Mouse (Mus musculus): ENCODE measurements around the gene Map3k19. TPM values are rescaled to one million over a fixed set of nuclear protein-coding genes. Genes with fewer than 3 reads are reported as not detected.

The Map3k19 gene
- polyA plus RNA-seq, 1 experiment from 2014 or later, result 0.11 TPM

GRCm38 (mm10) chr1:127796341-127796740 is 58.5 kb downstream of the Map3k19 start:
- H3K27ac ChIP-seq, result no peak overlapping the region
- H3K9ac ChIP-seq, result no peak overlapping the region
- peaks cover 28% of the 10 kb centered on the region for H3K36me3 ChIP-seq
- no peak overlapping the region for H3K4me2 ChIP-seq
- H3K4me3 ChIP-seq, result no peak overlapping the region
- no peaks in the 10 kb centered on the region for H3K9me3 ChIP-seq (replicated peaks)
- H3K27me3 ChIP-seq, result no peaks in the 10 kb centered on the region
- 55% methylated on average over 4 of the region's 4 CpGs for WGBS
- no peak for ATAC-seq (replicated peaks; ENCODE audit: insufficient number of reproducible peaks, insufficient read depth, low FRiP score, low read depth)
- peaks cover 7% of the 10 kb centered on the region; the same call in 1 of the 2 replicates for H3K4me1 ChIP-seq (replicated peaks)

DNA sequence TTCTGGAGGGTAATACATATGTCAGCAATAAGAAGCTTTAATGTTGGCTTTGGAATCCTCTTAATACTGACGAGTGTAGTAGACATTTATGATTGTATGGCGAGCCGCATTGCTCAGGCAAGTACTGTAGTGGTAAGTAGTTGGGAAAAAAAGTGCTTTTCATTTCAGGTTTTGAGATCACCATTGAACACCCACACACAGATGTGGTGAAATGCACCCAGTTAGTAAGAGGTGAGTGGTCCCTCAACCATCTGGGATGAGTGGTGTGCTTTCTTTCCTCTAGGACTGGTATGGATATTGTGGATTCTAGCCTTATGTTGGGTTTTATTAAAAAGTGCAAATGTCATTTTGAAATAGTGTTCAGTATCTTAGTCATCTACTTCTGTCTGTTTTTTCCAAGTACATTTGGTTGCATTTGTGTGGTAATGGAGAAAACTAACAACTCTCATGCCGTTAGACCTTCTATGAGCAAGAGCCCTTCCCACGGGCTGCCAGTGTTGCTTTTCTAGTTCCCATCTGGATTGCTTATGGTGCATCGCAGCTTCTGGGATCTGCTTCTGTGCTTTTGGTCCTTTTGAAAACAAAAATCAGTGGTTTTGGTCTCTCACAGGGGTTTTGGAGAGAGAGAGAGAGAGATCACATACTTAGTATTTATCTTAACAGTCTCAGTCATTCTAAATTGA is 59.6 kb downstream of the Map3k19 start:
- 88% methylated on average over 6 of the region's 6 CpGs for WGBS
- no peak overlapping the region for H3K4me3 ChIP-seq
- H3K36me3 ChIP-seq, result peaks cover 21% of the 10 kb centered on the region
- H3K9me3 ChIP-seq (replicated peaks), result no peaks in the 10 kb centered on the region
- ATAC-seq (replicated peaks; ENCODE audit: insufficient number of reproducible peaks, insufficient read depth, low FRiP score, low read depth), result no peak
- H3K4me1 ChIP-seq (replicated peaks), result peaks cover 7% of the 10 kb centered on the region; the same call in 1 of the 2 replicates
- no peak overlapping the region for H3K4me2 ChIP-seq
- H3K27me3 ChIP-seq, result no peaks in the 10 kb centered on the region
- no peak overlapping the region for H3K27ac ChIP-seq
- no peak overlapping the region for H3K9ac ChIP-seq

DNA sequence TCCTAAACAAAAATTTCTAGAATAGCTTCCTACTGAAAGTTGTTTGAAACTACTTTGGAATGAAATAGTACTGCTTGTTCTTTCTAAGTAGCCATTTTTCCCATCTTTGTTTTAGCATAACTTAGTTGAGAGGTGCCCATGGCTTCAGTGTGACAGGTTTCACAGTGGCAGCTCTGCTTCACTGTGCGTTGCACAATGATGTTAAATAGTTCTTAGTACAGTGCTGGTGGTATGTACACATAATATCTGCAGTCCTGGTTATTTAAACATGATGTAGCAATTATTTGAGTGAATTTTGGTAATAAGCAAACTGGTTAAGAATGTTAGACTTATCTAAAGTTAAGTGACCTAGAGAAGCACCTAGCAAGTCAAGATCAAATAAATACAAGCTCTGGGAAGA is 61.4 kb downstream of the Map3k19 start:
- 94% methylated on average over 1 of the region's 1 CpGs for WGBS
- Histone ChIP-seq H3K36me3 (peaks cover 11% of the 10 kb centered on the region), H3K4me3 (no peak overlapping the region), H3K4me1 (replicated peaks) (peaks cover 22% of the 10 kb centered on the region), H3K9ac (no peak overlapping the region), H3K27me3 (no peaks in the 10 kb centered on the region), H3K27ac (no peak overlapping the region), H3K9me3 (replicated peaks) (no peaks in the 10 kb centered on the region), H3K4me2 (no peak overlapping the region)
- ATAC-seq (replicated peaks; ENCODE audit: insufficient number of reproducible peaks, insufficient read depth, low FRiP score, low read depth), result no peak

- Histone ChIP-seq H3K4me2 (peak overlapping the region; percentile 12; the same call in 1 of the 2 replicates), H3K4me1 (replicated peaks) (peaks cover 49% of the 10 kb centered on the region), H3K9me3 (replicated peaks) (no peaks in the 10 kb centered on the region), H3K27me3 (no peaks in the 10 kb centered on the region), H3K36me3 (peaks cover 7% of the 10 kb centered on the region), H3K9ac (no peak overlapping the region), H3K27ac (peak overlapping the region; percentile 19), H3K4me3 (no peak overlapping the region)
- WGBS, result 50% methylated on average over 6 of the region's 6 CpGs
- ATAC-seq (replicated peaks; ENCODE audit: insufficient number of reproducible peaks, insufficient read depth, low FRiP score, low read depth), result no peak
Measured at GRCm38 (mm10) chr1:127788943-127789342, 65.9 kb downstream of the Map3k19 start.

DNA sequence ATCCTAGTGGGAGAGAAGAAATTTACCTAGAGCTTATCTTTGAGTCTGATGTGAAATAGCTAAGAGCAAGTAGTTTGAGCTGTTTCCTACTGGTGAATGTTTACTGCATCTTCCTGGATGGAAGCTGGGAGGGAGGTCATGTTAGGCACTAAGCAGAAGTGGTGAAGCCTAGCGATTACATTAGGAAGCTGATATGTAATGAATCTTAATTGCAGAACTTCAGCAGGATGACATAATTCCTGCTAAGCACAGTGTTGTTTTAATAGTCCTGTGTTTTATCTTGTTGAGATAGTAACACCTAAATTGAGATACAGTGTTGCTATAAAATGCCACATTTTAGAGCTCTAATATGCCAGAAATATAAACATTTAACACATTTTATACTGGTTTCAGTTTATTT is 68.9 kb downstream of the Map3k19 start:
- H3K27me3 ChIP-seq, result no peaks in the 10 kb centered on the region
- H3K4me1 ChIP-seq (replicated peaks), result peaks cover 68% of the 10 kb centered on the region
- H3K4me2 ChIP-seq, result no peak overlapping the region
- no peaks in the 10 kb centered on the region for H3K9me3 ChIP-seq (replicated peaks)
- no peak overlapping the region for H3K27ac ChIP-seq
- no peak overlapping the region for H3K4me3 ChIP-seq
- H3K36me3 ChIP-seq, result no peaks in the 10 kb centered on the region
- no peak for ATAC-seq (replicated peaks; ENCODE audit: insufficient number of reproducible peaks, insufficient read depth, low FRiP score, low read depth)
- 29% methylated on average over 1 of the region's 1 CpGs for WGBS
- H3K9ac ChIP-seq, result no peak overlapping the region

- Histone ChIP-seq H3K4me1 (replicated peaks) (peaks cover 73% of the 10 kb centered on the region), H3K9ac (no peak overlapping the region), H3K27ac (no peak overlapping the region), H3K4me3 (no peak overlapping the region), H3K27me3 (no peaks in the 10 kb centered on the region), H3K9me3 (replicated peaks) (no peaks in the 10 kb centered on the region), H3K4me2 (no peak overlapping the region), H3K36me3 (no peaks in the 10 kb centered on the region)
- no peak for ATAC-seq (replicated peaks; ENCODE audit: insufficient number of reproducible peaks, insufficient read depth, low FRiP score, low read depth)
Measured at GRCm38 (mm10) chr1:127783862-127784261, 71.0 kb downstream of the Map3k19 start.

GRCm38 (mm10) chr1:127780849-127781248 is 74.0 kb downstream of the Map3k19 start:
- H3K4me3 ChIP-seq, result no peak overlapping the region
- H3K9me3 ChIP-seq (replicated peaks), result no peaks in the 10 kb centered on the region
- peaks cover 67% of the 10 kb centered on the region for H3K4me1 ChIP-seq (replicated peaks)
- no peaks in the 10 kb centered on the region for H3K36me3 ChIP-seq
- 40% methylated on average over 2 of the region's 2 CpGs for WGBS
- H3K27me3 ChIP-seq, result no peaks in the 10 kb centered on the region
- no peak overlapping the region for H3K27ac ChIP-seq
- H3K9ac ChIP-seq, result no peak overlapping the region
- no peak overlapping the region for H3K4me2 ChIP-seq
- ATAC-seq (replicated peaks; ENCODE audit: insufficient number of reproducible peaks, insufficient read depth, low FRiP score, low read depth), result no peak

DNA sequence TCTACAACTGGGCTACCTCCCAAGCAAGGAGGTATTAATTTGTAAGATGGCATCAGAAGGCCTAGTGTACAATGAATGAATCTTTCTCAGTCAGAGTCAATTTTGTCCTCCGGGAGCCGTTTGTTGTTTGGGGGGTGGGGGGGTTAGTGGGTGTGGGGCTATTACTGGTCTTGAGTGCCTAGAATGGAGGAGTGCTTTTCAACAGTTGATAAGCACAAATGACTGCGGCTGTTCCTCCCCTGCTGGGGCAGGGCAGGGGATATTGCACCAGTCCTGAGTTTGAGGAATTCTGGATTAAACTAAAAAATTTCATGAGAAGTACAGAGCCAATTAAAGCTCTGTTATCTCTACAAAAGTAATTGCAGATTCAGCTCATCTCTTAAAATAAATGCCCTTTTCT is 74.7 kb downstream of the Map3k19 start:
- 8% methylated on average over 3 of the region's 3 CpGs for WGBS
- Histone ChIP-seq H3K27ac (peak overlapping the region; percentile 40; the same call in 1 of the 2 replicates), H3K4me2 (peak overlapping the region; percentile 37), H3K4me1 (replicated peaks) (peaks cover 63% of the 10 kb centered on the region), H3K27me3 (no peaks in the 10 kb centered on the region), H3K4me3 (no peak overlapping the region), H3K36me3 (no peaks in the 10 kb centered on the region), H3K9me3 (replicated peaks) (no peaks in the 10 kb centered on the region), H3K9ac (no peak overlapping the region)
- ATAC-seq (replicated peaks; ENCODE audit: insufficient number of reproducible peaks, insufficient read depth, low FRiP score, low read depth), result no peak; the same call in 1 of the 2 replicates

DNA sequence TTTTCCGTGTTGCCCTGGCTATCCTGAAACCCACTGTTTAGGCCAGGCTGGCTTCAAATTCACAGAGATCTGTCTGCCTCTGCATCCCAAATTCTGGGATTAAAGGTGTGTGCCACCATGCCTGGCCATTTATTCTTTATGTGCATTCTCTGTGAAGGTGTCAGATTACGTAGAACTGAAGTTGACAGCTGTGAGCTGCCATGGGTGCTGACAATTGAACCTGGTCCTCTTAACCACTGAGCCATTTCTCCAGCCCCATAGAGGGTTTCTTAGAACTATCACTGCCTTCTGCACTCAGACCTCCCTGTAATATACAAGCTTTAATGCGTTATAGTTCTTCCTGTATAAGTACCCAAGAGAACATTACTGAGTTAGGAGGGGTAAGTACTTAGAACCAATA is 76.2 kb downstream of the Map3k19 start:
- Histone ChIP-seq H3K9me3 (replicated peaks) (no peaks in the 10 kb centered on the region), H3K4me2 (no peak overlapping the region), H3K36me3 (no peaks in the 10 kb centered on the region), H3K4me1 (replicated peaks) (peaks cover 53% of the 10 kb centered on the region), H3K27ac (no peak overlapping the region), H3K27me3 (no peaks in the 10 kb centered on the region), H3K9ac (no peak overlapping the region), H3K4me3 (no peak overlapping the region)
- no peak for ATAC-seq (replicated peaks; ENCODE audit: insufficient number of reproducible peaks, insufficient read depth, low FRiP score, low read depth)
- WGBS, result 82% methylated on average over 3 of the region's 3 CpGs

GRCm38 (mm10) chr1:127776246-127776645 is 78.6 kb downstream of the Map3k19 start:
- Histone ChIP-seq H3K9ac (peak overlapping the region; percentile 22; the same call in 1 of the 2 replicates), H3K27ac (no peak overlapping the region; the same call in 1 of the 2 replicates), H3K4me2 (peak overlapping the region; percentile 35), H3K27me3 (no peaks in the 10 kb centered on the region), H3K4me3 (peak overlapping the region; percentile 18; the same call in 1 of the 2 replicates), H3K4me1 (replicated peaks) (peaks cover 47% of the 10 kb centered on the region), H3K9me3 (replicated peaks) (no peaks in the 10 kb centered on the region), H3K36me3 (no peaks in the 10 kb centered on the region)
- ATAC-seq (replicated peaks; ENCODE audit: insufficient number of reproducible peaks, insufficient read depth, low FRiP score, low read depth), result no peak
- 35% methylated on average over 6 of the region's 6 CpGs for WGBS

GRCm38 (mm10) chr1:127775206-127775720 is 79.6 kb downstream of the Map3k19 start:
- H3K4me1 ChIP-seq (replicated peaks), result peaks cover 40% of the 10 kb centered on the region
- H3K36me3 ChIP-seq, result no peaks in the 10 kb centered on the region
- H3K27me3 ChIP-seq, result no peaks in the 10 kb centered on the region
- peak overlapping the region; percentile 77 for H3K4me2 ChIP-seq
- WGBS, result 6% methylated on average over 10 of the region's 10 CpGs
- no peaks in the 10 kb centered on the region for H3K9me3 ChIP-seq (replicated peaks)
- peak overlapping the region; percentile 97; the same call in 1 of the 2 replicates for H3K27ac ChIP-seq
- H3K4me3 ChIP-seq, result peak overlapping the region; percentile 76
- no peak for ATAC-seq (replicated peaks; ENCODE audit: insufficient number of reproducible peaks, insufficient read depth, low FRiP score, low read depth)
- peak overlapping the region; percentile 85 for H3K9ac ChIP-seq

- peaks cover 33% of the 10 kb centered on the region for H3K4me1 ChIP-seq (replicated peaks)
- WGBS, result under 1% methylated on average over 31 of the region's 31 CpGs
Measured at GRCm38 (mm10) chr1:127774501-127774880, 80.3 kb downstream of the Map3k19 start.

More at GRCm38 (mm10) chr1:127774501-127774880, 80.3 kb downstream of the Map3k19 start:
- H3K27me3 ChIP-seq, result no peaks in the 10 kb centered on the region
- H3K36me3 ChIP-seq, result no peaks in the 10 kb centered on the region
- H3K9me3 ChIP-seq (replicated peaks), result no peaks in the 10 kb centered on the region
- peak overlapping the region; percentile 77 for H3K4me2 ChIP-seq
- H3K9ac ChIP-seq, result peak overlapping the region; percentile 85
- H3K4me3 ChIP-seq, result peak overlapping the region; percentile 76
- peak overlapping the region; percentile 97 for H3K27ac ChIP-seq
- peak; percentile 40 for ATAC-seq (replicated peaks; ENCODE audit: insufficient number of reproducible peaks, insufficient read depth, low FRiP score, low read depth)

Data from heart, embryonic 15.5 days (tissue).